Mouse (Mus musculus) neural tube, embryonic 13.5 days (tissue): ENCODE data around the gene Ces1d. TPM values are rescaled to one million over a fixed set of nuclear protein-coding genes. Genes with fewer than 3 reads are reported as not detected.
"Not testable (repeated sequence)": the region's sequence is repeated elsewhere in the genome, so short reads cannot be mapped to it uniquely, and the experiment has no call there.

ENCODE experiments used
- ATAC-seq: fragments of 200-750 bp; cut with Nextera tagmentation; 2 replicates; pipeline ENCODE4 v1.8.0; 2017; ENCODE audit warnings: low read depth, mild to moderate bottlenecking, moderate TSS enrichment, moderate library complexity
- H3K27ac ChIP-seq: fragments of 300-500 bp; sonication (generic); replicated peaks from 2 replicates; pipeline ENCODE4 v1.5.1; 2015; ENCODE audit warnings: moderate library complexity, mild to moderate bottlenecking, inconsistent platforms
- H3K27me3 ChIP-seq: fragments of 300-500 bp; sonication (generic); 2 replicates; pipeline ENCODE4 v1.6.1; 2015; ENCODE audit warnings: mild to moderate bottlenecking, inconsistent platforms
- H3K36me3 ChIP-seq: fragments of 300-500 bp; sonication (generic); 2 replicates; pipeline ENCODE4 v1.6.1; 2015; ENCODE audit warnings: mild to moderate bottlenecking, inconsistent platforms
- H3K4me1 ChIP-seq: fragments of 300-500 bp; sonication (generic); replicated peaks from 2 replicates; pipeline ENCODE4 v1.6.1; 2015; ENCODE audit warnings: inconsistent platforms
- H3K4me2 ChIP-seq: fragments of 300-500 bp; sonication (generic); 2 replicates; pipeline ENCODE4 v1.6.1; 2015; ENCODE audit warnings: inconsistent platforms, mild to moderate bottlenecking, moderate library complexity
- H3K4me3 ChIP-seq: fragments of 300-500 bp; sonication (generic); 2 replicates; pipeline ENCODE4 v1.5.1; 2015; ENCODE audit warnings: mild to moderate bottlenecking, inconsistent platforms
- H3K9ac ChIP-seq: fragments of 300-500 bp; sonication (generic); 2 replicates; pipeline ENCODE4 v1.6.1; 2015; ENCODE audit warnings: moderate library complexity, mild to moderate bottlenecking, inconsistent platforms
- H3K9me3 ChIP-seq: fragments of 300-500 bp; sonication (generic); 2 replicates; pipeline ENCODE4 v1.6.1; 2016; ENCODE audit warnings: inconsistent platforms
- WGBS: fragments of 180-500 bp; shearing (Covaris S2); methylation state at CpG from one replicate; pipeline ENCODE4 v1.1.7; 2015; 5-methylcytosine and 5-hydroxymethylcytosine counted together
- polyA plus RNA-seq: library from polyadenylated mRNA; unstranded; fragments of >200 nt; fragmentation: Nextera tagmentation; extraction: Ambion mirVana; gene quantifications from 2 replicates; pipeline ENCODE4 v1.2.1, GENCODE M21; 2015

The Ces1d gene
- 0.21 and 0.61 TPM in 2 replicates for polyA plus RNA-seq

GRCm38 (mm10) chr8:93197685-93198525 lies at the start of gene Ces1d:
Gene Ces1d, minus strand, starts transcription at chr8:93197838.
- Histone ChIP-seq H3K36me3 (no peaks in the 10 kb centered on the region), H3K9me3 (no peaks in the 10 kb centered on the region), H3K4me2 (no peak within 1 kb of the TSS), H3K9ac (no peak within 1 kb of the TSS), H3K27ac (no peak within 1 kb of the TSS), H3K4me1 (no peaks in the 10 kb centered on the region), H3K27me3 (no peaks in the 10 kb centered on the region), H3K4me3 (no peak within 1 kb of the TSS)
- no peak for ATAC-seq
- WGBS, result 89% methylated on average over 8 of the region's 8 CpGs

GRCm38 (mm10) chr8:93246057-93246456 lies 48.4 kb upstream of the Ces1d start:
- H3K9ac ChIP-seq, result no peak overlapping the region
- H3K27ac ChIP-seq, result no peak overlapping the region
- H3K27me3 ChIP-seq, result no peaks in the 10 kb centered on the region
- H3K4me2 ChIP-seq, result no peak overlapping the region
- H3K4me3 ChIP-seq, result no peak overlapping the region
- WGBS, result 93% methylated on average over 2 of the region's 2 CpGs
- no peaks in the 10 kb centered on the region for H3K9me3 ChIP-seq
- H3K36me3 ChIP-seq, result no peaks in the 10 kb centered on the region
- ATAC-seq, result no peak
- H3K4me1 ChIP-seq, result no peaks in the 10 kb centered on the region

GRCm38 (mm10) chr8:93239884-93240283 lies 42.2 kb upstream of the Ces1d start:
- Histone ChIP-seq H3K4me1 (no peaks in the 10 kb centered on the region), H3K36me3 (no peaks in the 10 kb centered on the region), H3K9ac (no peak overlapping the region), H3K27me3 (no peaks in the 10 kb centered on the region), H3K4me2 (no peak overlapping the region), H3K4me3 (no peak overlapping the region), H3K9me3 (no peaks in the 10 kb centered on the region), H3K27ac (no peak overlapping the region)
- no peak for ATAC-seq

- 95% methylated on average over 1 of the region's 1 CpGs for WGBS
- ATAC-seq, result no peak
- Histone ChIP-seq H3K4me1 (no peaks in the 10 kb centered on the region), H3K9me3 (no peaks in the 10 kb centered on the region), H3K27me3 (no peaks in the 10 kb centered on the region), H3K4me3 (no peak overlapping the region), H3K36me3 (no peaks in the 10 kb centered on the region), H3K9ac (no peak overlapping the region), H3K27ac (no peak overlapping the region), H3K4me2 (no peak overlapping the region)
These were observed 38.0 kb upstream of the Ces1d start for GRCm38 (mm10) chr8:93235681-93236080.

- no peak overlapping the region for H3K27ac ChIP-seq
- no peak for ATAC-seq
- H3K4me3 ChIP-seq, result no peak overlapping the region
- H3K9ac ChIP-seq, result no peak overlapping the region
- H3K4me2 ChIP-seq, result no peak overlapping the region
- H3K27me3 ChIP-seq, result no peaks in the 10 kb centered on the region
- H3K36me3 ChIP-seq, result no peaks in the 10 kb centered on the region
- no peaks in the 10 kb centered on the region for H3K9me3 ChIP-seq
- 91% methylated on average over 1 of the region's 1 CpGs for WGBS
- no peaks in the 10 kb centered on the region for H3K4me1 ChIP-seq
These were observed 37.1 kb upstream of the Ces1d start for GRCm38 (mm10) chr8:93234706-93235105.

GRCm38 (mm10) chr8:93234068-93234467 lies 36.4 kb upstream of the Ces1d start:
- no peak overlapping the region for H3K4me2 ChIP-seq

GRCm38 (mm10) chr8:93229446-93229845 lies 31.8 kb upstream of the Ces1d start, which contains the start of gene Ces1e:
Gene Ces1e, minus strand, starts transcription at chr8:93229619.
- Histone ChIP-seq H3K4me3 (no peak within 1 kb of the TSS), H3K4me2 (no peak within 1 kb of the TSS), H3K9me3 (no peaks in the 10 kb centered on the region), H3K27me3 (no peaks in the 10 kb centered on the region), H3K36me3 (no peaks in the 10 kb centered on the region), H3K9ac (no peak within 1 kb of the TSS), H3K4me1 (no peaks in the 10 kb centered on the region), H3K27ac (no peak within 1 kb of the TSS)
- ATAC-seq, result no peak

More at GRCm38 (mm10) chr8:93234068-93234467, 36.4 kb upstream of the Ces1d start:
- 89% methylated on average over 6 of the region's 6 CpGs for WGBS
- H3K36me3 ChIP-seq, result no peaks in the 10 kb centered on the region
- H3K27ac ChIP-seq, result no peak overlapping the region
- no peak overlapping the region for H3K9ac ChIP-seq
- no peaks in the 10 kb centered on the region for H3K4me1 ChIP-seq
- H3K9me3 ChIP-seq, result no peaks in the 10 kb centered on the region
- H3K4me3 ChIP-seq, result no peak overlapping the region
- no peaks in the 10 kb centered on the region for H3K27me3 ChIP-seq
- no peak for ATAC-seq

GRCm38 (mm10) chr8:93228673-93229370 lies 31.2 kb upstream of the Ces1d start:
- Histone ChIP-seq H3K4me3 (no peak overlapping the region), H3K9me3 (no peaks in the 10 kb centered on the region), H3K4me1 (no peaks in the 10 kb centered on the region), H3K36me3 (no peaks in the 10 kb centered on the region), H3K27me3 (no peaks in the 10 kb centered on the region), H3K27ac (no peak overlapping the region), H3K9ac (no peak overlapping the region), H3K4me2 (no peak overlapping the region)
- WGBS, result 79% methylated on average over 11 of the region's 11 CpGs
- ATAC-seq, result no peak

- 93% methylated on average over 1 of the region's 1 CpGs for WGBS
- ATAC-seq, H3K4me1 ChIP-seq, H3K27me3 ChIP-seq, H3K4me2 ChIP-seq, H3K36me3 ChIP-seq, H3K9ac ChIP-seq, H3K27ac ChIP-seq, H3K9me3 ChIP-seq, H3K4me3 ChIP-seq: not testable (repeated sequence)
These were observed 28.8 kb upstream of the Ces1d start for GRCm38 (mm10) chr8:93226471-93226870.

GRCm38 (mm10) chr8:93221896-93222295 lies 24.3 kb upstream of the Ces1d start:
- 87% methylated on average over 3 of the region's 3 CpGs for WGBS
- Histone ChIP-seq H3K4me1 (no peaks in the 10 kb centered on the region), H3K4me3 (no peak overlapping the region), H3K4me2 (no peak overlapping the region), H3K9ac (no peak overlapping the region), H3K27me3 (no peaks in the 10 kb centered on the region), H3K36me3 (no peaks in the 10 kb centered on the region), H3K9me3 (no peaks in the 10 kb centered on the region), H3K27ac (no peak overlapping the region)
- no peak for ATAC-seq

GRCm38 (mm10) chr8:93217867-93218266 lies 20.2 kb upstream of the Ces1d start:
- no peaks in the 10 kb centered on the region for H3K9me3 ChIP-seq
- no peaks in the 10 kb centered on the region for H3K27me3 ChIP-seq
- no peak overlapping the region for H3K27ac ChIP-seq
- no peak for ATAC-seq
- no peak overlapping the region for H3K9ac ChIP-seq
- 68% methylated on average over 4 of the region's 4 CpGs for WGBS
- H3K4me3 ChIP-seq, result no peak overlapping the region
- H3K4me2 ChIP-seq, result no peak overlapping the region
- no peaks in the 10 kb centered on the region for H3K4me1 ChIP-seq
- H3K36me3 ChIP-seq, result no peaks in the 10 kb centered on the region

GRCm38 (mm10) chr8:93217375-93217774 lies 19.7 kb upstream of the Ces1d start:
- H3K36me3 ChIP-seq, result no peaks in the 10 kb centered on the region
- 69% methylated on average over 1 of the region's 1 CpGs for WGBS
- no peak overlapping the region for H3K9ac ChIP-seq
- ATAC-seq, result no peak
- H3K4me1 ChIP-seq, result no peaks in the 10 kb centered on the region
- no peaks in the 10 kb centered on the region for H3K27me3 ChIP-seq
- no peak overlapping the region for H3K4me2 ChIP-seq
- no peaks in the 10 kb centered on the region for H3K9me3 ChIP-seq
- no peak overlapping the region for H3K4me3 ChIP-seq
- no peak overlapping the region for H3K27ac ChIP-seq
